Mouse (Mus musculus): ENCODE measurements around the gene Wdr95.

Gene Wdr95

GRCm38 (mm10) chr5:149527999-149528729, at the start of gene Wdr95:
Gene Wdr95 (plus strand): TSS chr5:149528679.
- DNase-seq: no peak

- no peak for DNase-seq
Observed at GRCm38 (mm10) chr5:149481920-149482319, 46.6 kb upstream of the Wdr95 start.

- DNase-seq: peak; percentile 17 to 27
Observed at GRCm38 (mm10) chr5:149483321-149484052, 45.0 kb upstream of the Wdr95 start.

GRCm38 (mm10) chr5:149484270-149484669, 44.2 kb upstream of the Wdr95 start:
- no peak for DNase-seq

GRCm38 (mm10) chr5:149485447-149485846, 43.0 kb upstream of the Wdr95 start:
- no peak for DNase-seq

GRCm38 (mm10) chr5:149488360-149489021, 40.0 kb upstream of the Wdr95 start:
- DNase-seq: no peak

- DNase-seq: no peak
Observed at GRCm38 (mm10) chr5:149489136-149489535, 39.3 kb upstream of the Wdr95 start.

GRCm38 (mm10) chr5:149490275-149490674, 38.2 kb upstream of the Wdr95 start:
- no peak for DNase-seq

- no peak for DNase-seq
Observed at GRCm38 (mm10) chr5:149495655-149496054, 32.8 kb upstream of the Wdr95 start.

- DNase-seq: no peak
Observed at GRCm38 (mm10) chr5:149496401-149497066, 31.9 kb upstream of the Wdr95 start.

GRCm38 (mm10) chr5:149499936-149500335, 28.5 kb upstream of the Wdr95 start:
- DNase-seq: no peak

- DNase-seq: no peak
Observed at GRCm38 (mm10) chr5:149503423-149504175, 24.9 kb upstream of the Wdr95 start.

GRCm38 (mm10) chr5:149504985-149505384, 23.5 kb upstream of the Wdr95 start:
- DNase-seq: no peak

GRCm38 (mm10) chr5:149506033-149506432, 22.4 kb upstream of the Wdr95 start:
- no peak for DNase-seq

GRCm38 (mm10) chr5:149508094-149509029, 20.1 kb upstream of the Wdr95 start:
- DNase-seq: no peak

- DNase-seq: no peak
Observed at GRCm38 (mm10) chr5:149510323-149510722, 18.2 kb upstream of the Wdr95 start.

- no peak for DNase-seq
Observed at GRCm38 (mm10) chr5:149512695-149513094, 15.8 kb upstream of the Wdr95 start.

GRCm38 (mm10) chr5:149513438-149514086, 14.9 kb upstream of the Wdr95 start:
- DNase-seq: no peak

GRCm38 (mm10) chr5:149514087-149514671, 14.3 kb upstream of the Wdr95 start:
- DNase-seq: no peak

- no peak for DNase-seq
Observed at GRCm38 (mm10) chr5:149514890-149515289, 13.6 kb upstream of the Wdr95 start.

All from thymus, postnatal 36 days (tissue).